ENCODE assay signal across 20 mouse cellular contexts in the genomic region with DNA sequence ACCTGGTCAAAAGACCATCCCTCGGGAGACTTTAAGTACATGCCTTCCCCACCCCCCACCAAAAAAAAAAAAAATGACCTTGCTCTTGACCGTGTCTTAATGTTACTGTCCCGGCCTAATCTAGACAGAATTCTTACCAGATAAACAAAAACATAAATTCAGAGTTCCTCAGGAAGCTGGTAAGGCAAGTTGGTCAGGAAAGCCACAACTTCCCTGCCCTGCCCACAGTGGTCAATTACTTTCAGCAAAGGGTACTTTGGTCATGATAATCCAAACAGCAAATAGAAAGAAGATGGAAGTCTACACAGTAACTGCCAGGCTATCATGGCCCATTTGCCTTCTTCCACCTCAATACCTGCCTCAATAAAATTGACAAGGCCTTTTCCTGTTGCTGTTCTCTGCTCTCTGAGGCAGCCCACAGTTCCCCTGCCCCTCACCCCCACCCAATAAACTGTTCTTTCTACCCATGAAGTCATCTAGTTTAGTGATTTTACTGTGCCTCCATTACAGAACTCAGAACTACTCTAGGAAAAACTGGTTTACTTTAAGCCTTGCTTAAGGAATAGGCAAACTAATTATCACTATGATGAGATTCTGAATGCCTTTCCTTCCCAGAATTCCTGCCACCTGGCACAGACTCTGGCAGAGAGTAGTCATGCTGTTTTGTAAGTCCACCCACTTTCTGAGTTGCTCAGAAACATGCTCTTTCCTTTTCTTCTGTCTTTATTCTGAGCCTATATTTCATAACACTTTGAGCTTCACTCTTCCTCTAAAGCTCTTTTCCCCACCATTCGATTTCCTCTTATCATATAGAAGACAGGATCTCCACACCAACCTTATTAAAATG.
DNase-seq lines count a peak whose midpoint lies in the region; ATAC-seq lines count a peak whose summit lies in the region.
"Had no signal": no experiment of that assay in that cellular context is flagged by ENCODE, and none has a peak within 500 bp of the region (broad histone marks: within the 10 kb centered on the region; RNA-seq: fewer than 3 reads in every experiment).

No protein-coding gene starts in this region.

- no peak overlapping the region for H3K4me2 ChIP-seq in forebrain, embryonic 16.5 days (ENCODE audit: low read length)
- H3K4me2 ChIP-seq: forebrain, embryonic 13.5 days; intestine, embryonic 15.5 days had no signal

- H3K4me3 ChIP-seq in forebrain, embryonic 16.5 days (replicated peaks; ENCODE audit: low read length): no peak overlapping the region
- H3K4me3 ChIP-seq: forebrain, embryonic 13.5 days; heart, embryonic 10.5 days; hindbrain, embryonic 10.5 days; intestine, embryonic 15.5 days had no signal

- no peaks in the 10 kb centered on the region for H3K27me3 ChIP-seq in forebrain, embryonic 16.5 days (replicated peaks; ENCODE audit: control insufficient read depth, insufficient read depth, low read length)
- H3K27me3 ChIP-seq: forebrain, embryonic 13.5 days; intestine, embryonic 15.5 days had no signal

- H3K9me3 ChIP-seq in forebrain, embryonic 16.5 days (ENCODE audit: control insufficient read depth, low read length): no peaks in the 10 kb centered on the region
- H3K9me3 ChIP-seq: forebrain, embryonic 13.5 days; heart, embryonic 10.5 days; intestine, embryonic 15.5 days had no signal

- intact Hi-C loops in heart, postnatal 14 days (cut with DNase I): no loop called here

- no peak overlapping the region for H3K27ac ChIP-seq in forebrain, embryonic 16.5 days (ENCODE audit: low read length)
- H3K27ac ChIP-seq: forebrain, embryonic 13.5 days; heart, embryonic 10.5 days; hindbrain, embryonic 10.5 days; intestine, embryonic 15.5 days; macrophage had no signal

- DNase-seq in heart, adult 11 months: peak; percentile 63
- no peak for DNase-seq in heart, postnatal 14 days
- peak; percentile 27 to 28 for DNase-seq in right cerebral cortex, adult 2 months (ENCODE audit: low spot score in 2 of 2)
- no peak for DNase-seq in right cerebral cortex, postnatal 14 days
- peak; percentile 22 for DNase-seq in layer of hippocampus, adult 8-10 months (ENCODE audit: low spot score in 2 of 2)
- DNase-seq in right cerebral cortex, postnatal 25 days: peak; percentile 26
- DNase-seq in lung, adult 18-20 months: no peak
- DNase-seq: cerebellum, adult 11-12 months; cerebellum, postnatal 36 days; kidney, adult 8-10 months; kidney, postnatal 10 days had no signal

- WGBS in forebrain, embryonic 16.5 days: 87% methylated on average over 4 of the region's 4 CpGs

- no peaks in the 10 kb centered on the region for H3K36me3 ChIP-seq in forebrain, embryonic 16.5 days (ENCODE audit: control insufficient read depth, insufficient read depth)
- H3K36me3 ChIP-seq: heart, embryonic 10.5 days; hindbrain, embryonic 10.5 days; intestine, embryonic 15.5 days had no signal

- no peak for ATAC-seq in forebrain, embryonic 16.5 days
- ATAC-seq: forebrain, embryonic 13.5 days; hindbrain, embryonic 16.5 days; intestine, embryonic 15.5 days; lung, postnatal 0 days; midbrain, embryonic 16.5 days had no signal

- H3K4me1 ChIP-seq in forebrain, embryonic 16.5 days (replicated peaks; ENCODE audit: control insufficient read depth, insufficient read depth, low read length): no peaks in the 10 kb centered on the region
- H3K4me1 ChIP-seq: forebrain, embryonic 13.5 days; heart, embryonic 10.5 days; hindbrain, embryonic 10.5 days; intestine, embryonic 15.5 days had no signal

- no peak overlapping the region for H3K9ac ChIP-seq in forebrain, embryonic 16.5 days (replicated peaks; ENCODE audit: low read depth, low read length)
- H3K9ac ChIP-seq: forebrain, embryonic 13.5 days; intestine, embryonic 15.5 days had no signal

Comparison
In these comparisons a context has a peak if more than half of its experiments do, and no peak if none do; other contexts are left out.
1. DNase-seq: peak in heart, adult 11 months (single experiment), right cerebral cortex, adult 2 months (2 of 2), layer of hippocampus, adult 8-10 months (2 of 2) and right cerebral cortex, postnatal 25 days (single experiment); none in heart, postnatal 14 days (0 of 2), right cerebral cortex, postnatal 14 days (single experiment) and lung, adult 18-20 months (0 of 2).